Mouse (Mus musculus): ENCODE measurements around the gene Ninj1.

The Ninj1 gene

GRCm38 (mm10) chr13:49187288-49188218 is at the start of gene Ninj1:
Gene Ninj1, plus strand, starts transcription at chr13:49187485.
- peak; percentile 83 for DNase-seq

- peak; percentile 39 for DNase-seq
Observed at GRCm38 (mm10) chr13:49140567-49140966, 46.7 kb upstream of the Ninj1 start.

- DNase-seq: no peak
Observed at GRCm38 (mm10) chr13:49142396-49142795, 44.9 kb upstream of the Ninj1 start.

GRCm38 (mm10) chr13:49143323-49143722 is 44.0 kb upstream of the Ninj1 start:
- no peak for DNase-seq

GRCm38 (mm10) chr13:49144451-49144850 is 42.8 kb upstream of the Ninj1 start:
- DNase-seq: no peak

- DNase-seq: no peak
Observed at GRCm38 (mm10) chr13:49145396-49145795, 41.9 kb upstream of the Ninj1 start.

GRCm38 (mm10) chr13:49146040-49146697 is 41.1 kb upstream of the Ninj1 start:
- DNase-seq: no peak

- DNase-seq: no peak
Observed at GRCm38 (mm10) chr13:49146698-49147006, 40.6 kb upstream of the Ninj1 start.

- DNase-seq: no peak
Observed at GRCm38 (mm10) chr13:49147007-49147857, 40.1 kb upstream of the Ninj1 start.

- peak; percentile 58 for DNase-seq
Observed at GRCm38 (mm10) chr13:49147858-49148226, 39.4 kb upstream of the Ninj1 start, which contains the start of gene Wnk2. Gene Wnk2, minus strand, starts transcription at chr13:49148014.

- no peak for DNase-seq
Observed at GRCm38 (mm10) chr13:49148687-49149086, 38.6 kb upstream of the Ninj1 start.

GRCm38 (mm10) chr13:49154028-49154427 is 33.3 kb upstream of the Ninj1 start:
- DNase-seq: no peak

GRCm38 (mm10) chr13:49154621-49155020 is 32.7 kb upstream of the Ninj1 start:
- DNase-seq: no peak

GRCm38 (mm10) chr13:49156645-49157044 is 30.6 kb upstream of the Ninj1 start:
- no peak for DNase-seq

GRCm38 (mm10) chr13:49158040-49158713 is 29.1 kb upstream of the Ninj1 start:
- peak; percentile 60 for DNase-seq

- no peak for DNase-seq
Observed at GRCm38 (mm10) chr13:49161236-49161635, 26.0 kb upstream of the Ninj1 start.

- no peak for DNase-seq
Observed at GRCm38 (mm10) chr13:49162722-49163121, 24.6 kb upstream of the Ninj1 start.

- no peak for DNase-seq
Observed at GRCm38 (mm10) chr13:49163645-49164044, 23.6 kb upstream of the Ninj1 start.

GRCm38 (mm10) chr13:49167081-49167480 is 20.2 kb upstream of the Ninj1 start:
- DNase-seq: no peak

- DNase-seq: peak; percentile 92
Observed at GRCm38 (mm10) chr13:49169448-49170207, 17.7 kb upstream of the Ninj1 start.

GRCm38 (mm10) chr13:49170623-49171022 is 16.7 kb upstream of the Ninj1 start:
- no peak for DNase-seq

GRCm38 (mm10) chr13:49171729-49172128 is 15.6 kb upstream of the Ninj1 start:
- no peak for DNase-seq

Measured in lung, postnatal 36 days (tissue).